Mouse (Mus musculus): ENCODE results near the gene Cox6b1. TPM values are rescaled to one million over a fixed set of nuclear protein-coding genes. Genes with fewer than 3 reads are reported as not detected.

Cox6b1 gene
- polyA plus RNA-seq, 1 experiment: 1,108 TPM

DNA sequence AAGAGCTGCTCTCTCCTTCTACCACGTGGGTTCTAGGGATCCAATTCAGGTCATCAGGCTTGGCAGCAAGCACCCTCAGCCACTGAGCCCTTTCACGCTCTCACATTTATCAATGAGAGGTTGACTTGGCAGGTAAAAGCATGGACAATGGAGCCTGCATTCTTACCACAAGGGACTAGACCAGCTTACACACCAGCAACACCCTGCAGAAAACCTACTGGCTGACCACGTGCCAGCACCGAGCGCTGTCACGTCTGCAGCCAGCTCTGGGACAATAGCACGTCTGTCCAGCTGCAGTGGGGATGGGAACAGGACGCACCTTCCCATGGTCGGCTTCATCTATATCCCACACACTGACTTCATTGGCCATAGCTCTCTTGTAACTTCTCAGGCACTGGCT is 7.3 kb downstream of the Cox6b1 start:
- Histone ChIP-seq H3ac (ENCODE audit: control insufficient read depth, insufficient read length) (no peak overlapping the region), H3K4me2 (ENCODE audit: low read depth) (no peak overlapping the region), H3K27me3 (ENCODE audit: control insufficient read depth, insufficient read depth, insufficient read length) (no peaks in the 10 kb centered on the region), H3K79me2 (ENCODE audit: control insufficient read depth, insufficient read depth) (peaks cover 22% of the 10 kb centered on the region), H3K36me3 (ENCODE audit: control insufficient read depth, insufficient read depth) (peaks cover 37% of the 10 kb centered on the region), H3K4me3 (no peak overlapping the region)
- TF ChIP-seq TCF3 (IDR thresholded peaks at IDR 0.05; ENCODE audit: insufficient read length, low read depth) (no peak), MAX (IDR thresholded peaks at IDR 0.05; ENCODE audit: low read depth) (no peak), REST (IDR thresholded peaks at IDR 0.05; ENCODE audit: insufficient read depth, insufficient read length) (no peak), CEBPB (IDR thresholded peaks at IDR 0.05; ENCODE audit: insufficient read depth, poor library complexity, severe bottlenecking) (no peak), POLR2A (IDR thresholded peaks at IDR 0.05; ENCODE audit: insufficient read length, low read depth) (no peak), USF1 (IDR thresholded peaks at IDR 0.05; ENCODE audit: low read depth) (no peak), E2F4 (IDR thresholded peaks at IDR 0.05; ENCODE audit: insufficient read depth) (no peak), TCF12 (IDR thresholded peaks at IDR 0.05; ENCODE audit: insufficient read depth, poor library complexity, severe bottlenecking) (no peak), SRF (IDR thresholded peaks at IDR 0.05; ENCODE audit: control insufficient read depth, insufficient read length, low read depth) (no peak), POLR2AphosphoS2 (IDR thresholded peaks at IDR 0.05; ENCODE audit: insufficient read length, low read depth) (no peak), MYOG (IDR thresholded peaks at IDR 0.05; ENCODE audit: control insufficient read depth in 1 of 3, insufficient read depth in 1 of 3, insufficient read length in 2 of 3, low read depth in 2 of 3) (no peak), MYOD1 (IDR thresholded peaks at IDR 0.05; ENCODE audit: control insufficient read depth in 1 of 3, insufficient read length in 2 of 3, low read depth in 2 of 3) (no peak)

DNA sequence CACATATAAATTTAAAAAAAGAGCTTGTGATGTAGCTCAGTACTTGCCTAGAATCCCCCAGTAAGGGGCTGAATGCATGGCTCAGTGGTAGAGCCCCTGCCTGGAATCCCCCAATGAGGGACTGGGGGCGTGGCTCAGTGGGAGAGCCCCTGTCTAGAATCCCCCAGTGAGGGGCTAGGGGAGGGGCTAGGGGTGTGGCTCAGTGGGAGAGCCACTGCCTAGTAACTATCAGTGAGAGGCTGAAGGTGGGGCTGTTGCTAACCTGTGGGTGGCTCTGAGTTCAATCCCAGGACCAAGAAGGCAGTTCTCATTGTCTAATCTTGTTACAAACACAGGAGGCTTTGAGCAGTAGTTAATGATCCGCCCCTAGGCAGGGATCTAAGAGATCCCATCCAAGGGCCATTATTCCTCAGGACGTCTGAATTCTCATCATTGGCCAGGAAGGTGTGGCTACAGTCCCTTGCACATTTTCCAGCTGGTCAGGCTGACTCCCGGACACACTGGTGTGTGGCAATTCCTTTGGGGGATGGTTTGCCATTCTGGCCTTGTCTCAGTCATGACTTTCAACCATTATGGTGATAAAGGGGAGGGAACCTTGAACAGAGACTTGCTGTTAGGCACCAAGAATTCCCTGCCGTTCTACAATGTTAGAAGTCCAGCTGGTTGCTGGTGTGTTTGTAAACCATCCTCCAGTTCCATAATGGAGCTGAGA is 10.7 kb downstream of the Cox6b1 start:
- no peaks in the 10 kb centered on the region for H3K27me3 ChIP-seq (ENCODE audit: control insufficient read depth, insufficient read depth, insufficient read length)
- TF ChIP-seq MYOG (IDR thresholded peaks at IDR 0.05; ENCODE audit: control insufficient read depth in 1 of 3, insufficient read depth in 1 of 3, insufficient read length in 2 of 3, low read depth in 2 of 3) (no peak), POLR2AphosphoS2 (IDR thresholded peaks at IDR 0.05; ENCODE audit: insufficient read length, low read depth) (no peak), POLR2A (IDR thresholded peaks at IDR 0.05; ENCODE audit: insufficient read length, low read depth) (no peak), MYOD1 (IDR thresholded peaks at IDR 0.05; ENCODE audit: control insufficient read depth in 1 of 3, insufficient read length in 2 of 3, low read depth in 2 of 3) (no peak), TCF3 (IDR thresholded peaks at IDR 0.05; ENCODE audit: insufficient read length, low read depth) (no peak), SRF (IDR thresholded peaks at IDR 0.05; ENCODE audit: control insufficient read depth, insufficient read length, low read depth) (no peak), MAX (IDR thresholded peaks at IDR 0.05; ENCODE audit: low read depth) (no peak), USF1 (IDR thresholded peaks at IDR 0.05; ENCODE audit: low read depth) (no peak), CEBPB (IDR thresholded peaks at IDR 0.05; ENCODE audit: insufficient read depth, poor library complexity, severe bottlenecking) (no peak), E2F4 (IDR thresholded peaks at IDR 0.05; ENCODE audit: insufficient read depth) (no peak), REST (IDR thresholded peaks at IDR 0.05; ENCODE audit: insufficient read depth, insufficient read length) (no peak), TCF12 (IDR thresholded peaks at IDR 0.05; ENCODE audit: insufficient read depth, poor library complexity, severe bottlenecking) (no peak)
- peaks cover 23% of the 10 kb centered on the region for H3K36me3 ChIP-seq (ENCODE audit: control insufficient read depth, insufficient read depth)
- no peak overlapping the region for H3K4me2 ChIP-seq (ENCODE audit: low read depth)
- H3ac ChIP-seq (ENCODE audit: control insufficient read depth, insufficient read length): no peak overlapping the region
- no peak overlapping the region for H3K4me3 ChIP-seq
- H3K79me2 ChIP-seq (ENCODE audit: control insufficient read depth, insufficient read depth): peaks cover 4% of the 10 kb centered on the region

DNA sequence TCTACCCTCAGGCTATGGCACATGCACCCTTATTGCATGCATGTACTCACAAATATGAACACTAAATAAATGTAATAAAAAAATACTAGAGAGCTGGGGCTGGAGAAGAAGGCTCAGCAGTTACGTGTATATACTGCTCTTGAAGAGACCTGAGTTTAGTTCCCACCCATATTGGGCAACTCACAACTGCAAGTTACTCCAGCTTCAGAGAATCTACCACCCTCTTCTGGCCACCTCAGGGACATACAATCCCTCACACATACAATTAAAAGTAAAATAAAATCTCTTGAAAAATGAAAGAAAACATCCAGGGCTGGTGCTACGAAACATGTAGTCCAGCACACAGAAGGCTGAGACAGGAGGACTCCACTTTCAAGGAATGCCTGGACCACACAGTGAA is 11.5 kb downstream of the Cox6b1 start:
- Histone ChIP-seq H3K4me3 (no peak overlapping the region), H3K4me2 (ENCODE audit: low read depth) (no peak overlapping the region), H3K36me3 (ENCODE audit: control insufficient read depth, insufficient read depth) (peaks cover 21% of the 10 kb centered on the region), H3ac (ENCODE audit: control insufficient read depth, insufficient read length) (no peak overlapping the region), H3K79me2 (ENCODE audit: control insufficient read depth, insufficient read depth) (peaks cover 2% of the 10 kb centered on the region), H3K27me3 (ENCODE audit: control insufficient read depth, insufficient read depth, insufficient read length) (no peaks in the 10 kb centered on the region)
- TF ChIP-seq MYOG (IDR thresholded peaks at IDR 0.05; ENCODE audit: control insufficient read depth in 1 of 3, insufficient read depth in 1 of 3, insufficient read length in 2 of 3, low read depth in 2 of 3) (no peak), TCF12 (IDR thresholded peaks at IDR 0.05; ENCODE audit: insufficient read depth, poor library complexity, severe bottlenecking) (no peak), CEBPB (IDR thresholded peaks at IDR 0.05; ENCODE audit: insufficient read depth, poor library complexity, severe bottlenecking) (no peak), MYOD1 (IDR thresholded peaks at IDR 0.05; ENCODE audit: control insufficient read depth in 1 of 3, insufficient read length in 2 of 3, low read depth in 2 of 3) (no peak), POLR2A (IDR thresholded peaks at IDR 0.05; ENCODE audit: insufficient read length, low read depth) (no peak), MAX (IDR thresholded peaks at IDR 0.05; ENCODE audit: low read depth) (no peak), USF1 (IDR thresholded peaks at IDR 0.05; ENCODE audit: low read depth) (no peak), E2F4 (IDR thresholded peaks at IDR 0.05; ENCODE audit: insufficient read depth) (no peak)

DNA sequence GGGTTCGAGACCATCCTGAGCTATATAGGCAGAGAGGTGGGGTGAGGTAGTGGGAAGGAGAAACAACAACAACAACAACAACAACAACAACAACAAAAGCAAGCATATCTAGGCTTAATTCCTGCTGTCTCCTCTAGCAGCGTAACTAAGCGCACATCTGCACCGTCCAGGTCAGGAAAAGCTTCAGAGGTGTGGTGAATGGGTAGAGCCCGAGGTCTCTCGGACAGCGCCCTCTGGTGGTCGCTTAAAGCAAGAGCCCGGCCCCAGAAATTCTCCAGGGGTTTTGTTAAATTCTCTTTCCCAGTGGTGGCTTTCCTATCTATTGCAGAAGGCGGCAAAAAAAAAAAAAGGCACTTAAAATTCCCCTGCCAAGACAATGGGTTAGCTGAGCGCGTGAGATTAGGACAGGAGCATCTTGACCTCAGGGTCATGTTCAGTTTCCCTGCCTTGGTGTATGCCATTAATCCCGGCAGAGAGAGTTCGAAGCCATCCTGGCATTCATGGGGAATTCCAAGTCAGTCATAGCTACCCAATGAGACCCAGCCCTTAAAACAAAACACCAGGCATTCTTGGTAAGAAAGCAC is 12.3 kb downstream of the Cox6b1 start:
- TF ChIP-seq REST (IDR thresholded peaks at IDR 0.05; ENCODE audit: insufficient read depth, insufficient read length) (no peak), USF1 (IDR thresholded peaks at IDR 0.05; ENCODE audit: low read depth) (no peak), MYOD1 (IDR thresholded peaks at IDR 0.05; ENCODE audit: control insufficient read depth in 1 of 3, insufficient read length in 2 of 3, low read depth in 2 of 3) (no peak), CEBPB (IDR thresholded peaks at IDR 0.05; ENCODE audit: insufficient read depth, poor library complexity, severe bottlenecking) (no peak), POLR2AphosphoS2 (IDR thresholded peaks at IDR 0.05; ENCODE audit: insufficient read length, low read depth) (no peak), MAX (IDR thresholded peaks at IDR 0.05; ENCODE audit: low read depth) (no peak), POLR2A (IDR thresholded peaks at IDR 0.05; ENCODE audit: insufficient read length, low read depth) (no peak), TCF12 (IDR thresholded peaks at IDR 0.05; ENCODE audit: insufficient read depth, poor library complexity, severe bottlenecking) (no peak), MYOG (IDR thresholded peaks at IDR 0.05; ENCODE audit: control insufficient read depth in 1 of 3, insufficient read depth in 1 of 3, insufficient read length in 2 of 3, low read depth in 2 of 3) (no peak), E2F4 (IDR thresholded peaks at IDR 0.05; ENCODE audit: insufficient read depth) (no peak), TCF3 (IDR thresholded peaks at IDR 0.05; ENCODE audit: insufficient read length, low read depth) (no peak), SRF (IDR thresholded peaks at IDR 0.05; ENCODE audit: control insufficient read depth, insufficient read length, low read depth) (no peak)
- Histone ChIP-seq H3K4me3 (no peak overlapping the region), H3K4me2 (ENCODE audit: low read depth) (no peak overlapping the region), H3K36me3 (ENCODE audit: control insufficient read depth, insufficient read depth) (peaks cover 21% of the 10 kb centered on the region), H3K79me2 (ENCODE audit: control insufficient read depth, insufficient read depth) (no peaks in the 10 kb centered on the region), H3K27me3 (ENCODE audit: control insufficient read depth, insufficient read depth, insufficient read length) (no peaks in the 10 kb centered on the region), H3ac (ENCODE audit: control insufficient read depth, insufficient read length) (no peak overlapping the region)
